Mouse (Mus musculus) embryonic facial prominence, embryonic 10.5 days (tissue): ENCODE measurements around the gene Dnmbp. TPM values are rescaled to one million over a fixed set of nuclear protein-coding genes. Genes with fewer than 3 reads are reported as not detected.

Source experiments
- DNase-seq: peaks from one replicate; pipeline ENCODE4 v3.0.0-alpha.2; 2017; ENCODE audit warnings: low spot score
- H3K27ac ChIP-seq: fragments of 300-500 bp; sonication (generic); replicated peaks from 2 replicates; pipeline ENCODE4 v1.5.1; 2016; ENCODE audit warnings: mild to moderate bottlenecking
- H3K27me3 ChIP-seq: fragments of 300-500 bp; sonication (generic); replicated peaks from 2 replicates; pipeline ENCODE4 v1.6.1; 2016; ENCODE audit warnings: low read depth, mild to moderate bottlenecking; ENCODE audit not compliant: poor library complexity, severe bottlenecking
- H3K36me3 ChIP-seq: fragments of 300-500 bp; sonication (generic); replicated peaks from 2 replicates; pipeline ENCODE4 v1.6.1; 2016; ENCODE audit warnings: mild to moderate bottlenecking, moderate library complexity
- H3K4me1 ChIP-seq: fragments of 300-500 bp; sonication (generic); 2 replicates; pipeline ENCODE4 v1.6.1; 2016
- H3K4me3 ChIP-seq: fragments of 300-500 bp; sonication (generic); 2 replicates; pipeline ENCODE4 v1.5.1; 2016; ENCODE audit warnings: mild to moderate bottlenecking, moderate library complexity
- H3K9me3 ChIP-seq: fragments of 300-500 bp; sonication (generic); 2 replicates; pipeline ENCODE4 v1.6.1; 2016; ENCODE audit warnings: mild to moderate bottlenecking
- whole genome bisulfite sequencing: fragments of 180-500 bp; shearing (Covaris S2); methylation state at CpG from one replicate; pipeline ENCODE4 v1.1.7; 2016; 5-methylcytosine and 5-hydroxymethylcytosine counted together
- polyA plus RNA-seq: library from polyadenylated mRNA; unstranded; fragments of >200 nt; fragmentation: Nextera tagmentation; extraction: Ambion mirVana; gene quantifications from 2 replicates; pipeline ENCODE4 v1.2.1, GENCODE M21; 2016

Dnmbp gene
- polyA plus RNA-seq, 1 experiment from 2014 or later = 20.4 TPM

- H3K27me3 ChIP-seq = no peaks in the 10 kb centered on the region
- peak overlapping the region; percentile 86 for H3K4me3 ChIP-seq
- H3K36me3 ChIP-seq = no peaks in the 10 kb centered on the region
- no peak for DNase-seq
- peaks cover 38% of the 10 kb centered on the region for H3K4me1 ChIP-seq
- H3K9me3 ChIP-seq = no peaks in the 10 kb centered on the region
- H3K27ac ChIP-seq = peak overlapping the region; percentile 86; the same call in 1 of the 2 replicates
- 30% methylated on average over 16 of the region's 16 CpGs for WGBS
These were observed 721 bp downstream of the Dnmbp start for GRCm38 (mm10) chr19:43939171-43939768.

- peak; percentile 41 for DNase-seq
- Histone ChIP-seq H3K4me1 (peaks cover 38% of the 10 kb centered on the region), H3K27me3 (no peaks in the 10 kb centered on the region), H3K9me3 (no peaks in the 10 kb centered on the region), H3K4me3 (no peak overlapping the region), H3K36me3 (no peaks in the 10 kb centered on the region), H3K27ac (no peak overlapping the region)
- 30% methylated on average over 11 of the region's 11 CpGs for WGBS
These were observed 1.6 kb downstream of the Dnmbp start for GRCm38 (mm10) chr19:43938355-43938754.

GRCm38 (mm10) chr19:43930926-43931325 is 9.1 kb downstream of the Dnmbp start:
- Histone ChIP-seq H3K4me3 (no peak overlapping the region), H3K27ac (no peak overlapping the region), H3K27me3 (no peaks in the 10 kb centered on the region), H3K9me3 (no peaks in the 10 kb centered on the region), H3K4me1 (peaks cover 19% of the 10 kb centered on the region), H3K36me3 (no peaks in the 10 kb centered on the region)
- WGBS = 90% methylated on average over 6 of the region's 6 CpGs
- DNase-seq = no peak

GRCm38 (mm10) chr19:43930366-43930765 is 9.6 kb downstream of the Dnmbp start:
- WGBS = 36% methylated on average over 7 of the region's 7 CpGs
- Histone ChIP-seq H3K9me3 (no peaks in the 10 kb centered on the region), H3K27ac (peak overlapping the region; percentile 61), H3K4me1 (peaks cover 19% of the 10 kb centered on the region), H3K36me3 (no peaks in the 10 kb centered on the region), H3K27me3 (no peaks in the 10 kb centered on the region), H3K4me3 (no peak overlapping the region)
- DNase-seq = no peak

GRCm38 (mm10) chr19:43929869-43930268 is 10.1 kb downstream of the Dnmbp start:
- H3K36me3 ChIP-seq = no peaks in the 10 kb centered on the region
- DNase-seq = no peak
- H3K27ac ChIP-seq = peak overlapping the region; percentile 61
- H3K9me3 ChIP-seq = no peaks in the 10 kb centered on the region
- peaks cover 19% of the 10 kb centered on the region for H3K4me1 ChIP-seq
- H3K4me3 ChIP-seq = no peak overlapping the region
- 36% methylated on average over 11 of the region's 11 CpGs for WGBS
- H3K27me3 ChIP-seq = no peaks in the 10 kb centered on the region

GRCm38 (mm10) chr19:43927967-43928366 is 12.0 kb downstream of the Dnmbp start:
- H3K4me3 ChIP-seq = no peak overlapping the region
- no peaks in the 10 kb centered on the region for H3K27me3 ChIP-seq
- no peak overlapping the region for H3K27ac ChIP-seq
- peaks cover 19% of the 10 kb centered on the region for H3K4me1 ChIP-seq
- H3K36me3 ChIP-seq = peaks cover 7% of the 10 kb centered on the region
- 79% methylated on average over 5 of the region's 5 CpGs for WGBS
- H3K9me3 ChIP-seq = peaks cover 5% of the 10 kb centered on the region; the same call in 1 of the 2 replicates
- no peak for DNase-seq

- H3K27me3 ChIP-seq = no peaks in the 10 kb centered on the region
- no peak overlapping the region for H3K27ac ChIP-seq
- peaks cover 9% of the 10 kb centered on the region for H3K36me3 ChIP-seq
- no peak overlapping the region for H3K4me3 ChIP-seq
- peaks cover 6% of the 10 kb centered on the region; the same call in 1 of the 2 replicates for H3K9me3 ChIP-seq
- DNase-seq = no peak
- 81% methylated on average over 10 of the region's 10 CpGs for WGBS
- peaks cover 19% of the 10 kb centered on the region for H3K4me1 ChIP-seq
These were observed 12.9 kb downstream of the Dnmbp start for GRCm38 (mm10) chr19:43927057-43927456.

GRCm38 (mm10) chr19:43926141-43926987 is 13.6 kb downstream of the Dnmbp start:
- no peak for DNase-seq
- Histone ChIP-seq H3K27me3 (peaks cover 3% of the 10 kb centered on the region; the same call in 1 of the 2 replicates), H3K4me3 (no peak overlapping the region), H3K27ac (no peak overlapping the region), H3K9me3 (peaks cover 6% of the 10 kb centered on the region; the same call in 1 of the 2 replicates), H3K4me1 (peaks cover 19% of the 10 kb centered on the region), H3K36me3 (peaks cover 9% of the 10 kb centered on the region)
- 78% methylated on average over 10 of the region's 10 CpGs for WGBS

- H3K36me3 ChIP-seq = peaks cover 9% of the 10 kb centered on the region
- WGBS = 78% methylated on average over 8 of the region's 8 CpGs
- no peak for DNase-seq
- H3K27me3 ChIP-seq = peaks cover 5% of the 10 kb centered on the region; the same call in 1 of the 2 replicates
- no peak overlapping the region for H3K27ac ChIP-seq
- H3K4me3 ChIP-seq = no peak overlapping the region
- peaks cover 23% of the 10 kb centered on the region for H3K4me1 ChIP-seq
- peaks cover 6% of the 10 kb centered on the region; the same call in 1 of the 2 replicates for H3K9me3 ChIP-seq
These were observed 15.6 kb downstream of the Dnmbp start for GRCm38 (mm10) chr19:43924361-43924760.

- H3K4me1 ChIP-seq = peaks cover 17% of the 10 kb centered on the region
- H3K9me3 ChIP-seq = peaks cover 6% of the 10 kb centered on the region; the same call in 1 of the 2 replicates
- no peak overlapping the region for H3K4me3 ChIP-seq
- H3K27ac ChIP-seq = no peak overlapping the region
- DNase-seq = no peak
- WGBS = 92% methylated on average over 7 of the region's 7 CpGs
- peaks cover 9% of the 10 kb centered on the region for H3K36me3 ChIP-seq
- H3K27me3 ChIP-seq = peaks cover 5% of the 10 kb centered on the region; the same call in 1 of the 2 replicates
These were observed 17.0 kb downstream of the Dnmbp start for GRCm38 (mm10) chr19:43922963-43923362.

GRCm38 (mm10) chr19:43921410-43921809 is 18.6 kb downstream of the Dnmbp start:
- 59% methylated on average over 13 of the region's 13 CpGs for WGBS
- H3K36me3 ChIP-seq = peaks cover 9% of the 10 kb centered on the region
- H3K27me3 ChIP-seq = peaks cover 5% of the 10 kb centered on the region; the same call in 1 of the 2 replicates
- peaks cover 6% of the 10 kb centered on the region; the same call in 1 of the 2 replicates for H3K9me3 ChIP-seq
- no peak overlapping the region for H3K4me3 ChIP-seq
- H3K4me1 ChIP-seq = peaks cover 21% of the 10 kb centered on the region
- no peak overlapping the region for H3K27ac ChIP-seq
- no peak for DNase-seq

- H3K36me3 ChIP-seq = peaks cover 9% of the 10 kb centered on the region
- H3K4me1 ChIP-seq = peaks cover 22% of the 10 kb centered on the region
- WGBS = 9% methylated on average over 32 of the region's 32 CpGs
- peaks cover 6% of the 10 kb centered on the region; the same call in 1 of the 2 replicates for H3K9me3 ChIP-seq
- H3K27me3 ChIP-seq = peaks cover 5% of the 10 kb centered on the region; the same call in 1 of the 2 replicates
- peak; percentile 49 for DNase-seq
- H3K4me3 ChIP-seq = peak overlapping the region; percentile 43
- H3K27ac ChIP-seq = no peak overlapping the region; the same call in 1 of the 2 replicates
These were observed 19.3 kb downstream of the Dnmbp start for GRCm38 (mm10) chr19:43920453-43921300.
